Mouse (Mus musculus) left cerebral cortex, adult 2 months (tissue): ENCODE measurements around the gene Lama2. TPM values are rescaled to one million over a fixed set of nuclear protein-coding genes. Genes with fewer than 3 reads are reported as not detected.

Experiments used
- DNase-seq, 2 experiments: peaks; one replicate each; pipeline ENCODE4 v3.0.0; 2021 to 2022; ENCODE audit warnings: low spot score in 2 of 2, mixed read lengths in 1 of 2; ENCODE audit errors: extremely low spot score in 1 of 2
- H3K27ac ChIP-seq: fragments of 200-600 bp; 2 replicates; pipeline ENCODE4 v1.8.1; 2022
- H3K4me3 ChIP-seq: fragments of 200-600 bp; 2 replicates; pipeline ENCODE4 v1.8.1; 2022
- CTCF ChIP-seq: fragments of 200-600 bp; IDR thresholded peaks from 2 replicates; pipeline ENCODE4 v1.8.1; 2022; ENCODE audit warnings: antibody characterized with exemption, mild to moderate bottlenecking, moderate library complexity
- intact Hi-C: fragments of 180-260 bp; cut with DNase I; formaldehyde crosslinking; loops from one replicate; pipeline ENCODE4 v1.15.1; 2025
- total RNA-seq, 2 experiments: library from RNA; stranded (reverse); gene quantifications; 2 replicates each; pipeline ENCODE4 v1.2.3; 2021

The Lama2 gene
- total RNA-seq, 2 experiments from 2014 or later, result 7.2 to 11.6 TPM

GRCm38 (mm10) chr10:27533217-27533616 is 86.3 kb downstream of the Lama2 start:
- TF ChIP-seq CTCF, result no peak
- H3K27ac ChIP-seq, result no peak overlapping the region
- intact Hi-C loops, result no loop called here
- DNase-seq, result no peak
- no peak overlapping the region for H3K4me3 ChIP-seq

- no peak for DNase-seq
These were observed 110.6 kb downstream of the Lama2 start for GRCm38 (mm10) chr10:27508847-27509459.

GRCm38 (mm10) chr10:27500863-27501262 is 118.7 kb downstream of the Lama2 start:
- no peak for DNase-seq
- intact Hi-C loops, result no loop called here
- TF ChIP-seq CTCF, result no peak
- no peak overlapping the region for H3K27ac ChIP-seq
- H3K4me3 ChIP-seq, result no peak overlapping the region

More at GRCm38 (mm10) chr10:27508847-27509459, 110.6 kb downstream of the Lama2 start:
- TF ChIP-seq CTCF, result no peak
- intact Hi-C loops, result no loop called here
- Histone ChIP-seq H3K27ac (no peak overlapping the region), H3K4me3 (no peak overlapping the region)

GRCm38 (mm10) chr10:27488452-27488851 is 131.1 kb downstream of the Lama2 start:
- DNase-seq, result no peak
- intact Hi-C loops, result no loop called here
- no peak for TF ChIP-seq CTCF
- no peak overlapping the region for H3K4me3 ChIP-seq
- peak overlapping the region; percentile 54 for H3K27ac ChIP-seq

- no peak for DNase-seq
These were observed 135.5 kb downstream of the Lama2 start for GRCm38 (mm10) chr10:27484041-27484440.

GRCm38 (mm10) chr10:27475540-27475939 is 144.0 kb downstream of the Lama2 start:
- DNase-seq, result no peak
- no peak for TF ChIP-seq CTCF
- Histone ChIP-seq H3K4me3 (no peak overlapping the region), H3K27ac (no peak overlapping the region; the same call in 1 of the 2 replicates)
- intact Hi-C loops, result no loop called here

More at GRCm38 (mm10) chr10:27484041-27484440, 135.5 kb downstream of the Lama2 start:
- Histone ChIP-seq H3K27ac (peak overlapping the region; percentile 47), H3K4me3 (no peak overlapping the region)
- no peak for TF ChIP-seq CTCF
- intact Hi-C loops, result loop anchor here (1.0 to 5.0 kb wide), 3 partner anchors 100 to 352 kb away; no protein-coding TSS in a partner anchor

- no peak overlapping the region for H3K4me3 ChIP-seq
- no peak overlapping the region for H3K27ac ChIP-seq
- DNase-seq, result no peak
- intact Hi-C loops, result no loop called here
- no peak for TF ChIP-seq CTCF
These were observed 151.3 kb downstream of the Lama2 start for GRCm38 (mm10) chr10:27468274-27468673.

- H3K4me3 ChIP-seq, result no peak overlapping the region
- no peak overlapping the region for H3K27ac ChIP-seq
- intact Hi-C loops, result no loop called here
- DNase-seq, result no peak
- no peak for TF ChIP-seq CTCF
These were observed 205.7 kb downstream of the Lama2 start for GRCm38 (mm10) chr10:27413583-27414465.

GRCm38 (mm10) chr10:27390753-27391152 is 228.8 kb downstream of the Lama2 start:
- Histone ChIP-seq H3K27ac (no peak overlapping the region), H3K4me3 (no peak overlapping the region)
- no peak for TF ChIP-seq CTCF
- intact Hi-C loops, result no loop called here
- no peak for DNase-seq

- DNase-seq, result no peak
- Histone ChIP-seq H3K4me3 (no peak overlapping the region), H3K27ac (peak overlapping the region; percentile 36; the same call in 1 of the 2 replicates)
- TF ChIP-seq CTCF, result no peak
- intact Hi-C loops, result loop anchor here (5.0 to 10.0 kb wide), 2 partner anchors 235 to 267 kb away; no protein-coding TSS in a partner anchor
These were observed 232.0 kb downstream of the Lama2 start for GRCm38 (mm10) chr10:27387531-27387930.

- intact Hi-C loops, result loop anchor here (1.0 to 10.0 kb wide), 4 partner anchors 62 to 270 kb away; no protein-coding TSS in a partner anchor
- H3K27ac ChIP-seq, result peak overlapping the region; percentile 80
These were observed 234.9 kb downstream of the Lama2 start for GRCm38 (mm10) chr10:27384636-27385035.

More at GRCm38 (mm10) chr10:27384636-27385035, 234.9 kb downstream of the Lama2 start:
- no peak overlapping the region for H3K4me3 ChIP-seq
- peak; percentile 15 to 22 for DNase-seq
- no peak for TF ChIP-seq CTCF
